Mouse (Mus musculus) liver, embryonic 14.5 days (tissue): Measurements from ENCODE around the gene Fgfr2. TPM values are rescaled to one million over a fixed set of nuclear protein-coding genes. Genes with fewer than 3 reads are reported as not detected.

Source experiments
- ATAC-seq: fragments of 200-750 bp; cut with Nextera tagmentation; 2 replicates; pipeline ENCODE4 v1.8.0; 2017; ENCODE audit warnings: moderate number of reproducible peaks, mild to moderate bottlenecking, moderate library complexity; ENCODE audit not compliant: insufficient read depth
- DNase-seq, 3 experiments: peaks; one replicate each; pipeline ENCODE4 v3.0.0-alpha.2; 2012 to 2013; ENCODE audit warnings: low read depth in 3 of 3, low spot score in 3 of 3
- H3K27ac ChIP-seq: fragments of 300-500 bp; sonication (generic); 2 replicates; pipeline ENCODE4 v1.5.1; 2014; ENCODE audit warnings: moderate library complexity, mild to moderate bottlenecking, control low read depth, inconsistent platforms
- H3K27me3 ChIP-seq: fragments of 300-500 bp; sonication (generic); 2 replicates; pipeline ENCODE4 v1.6.1; 2014; ENCODE audit warnings: mild to moderate bottlenecking, low read length, moderate library complexity; ENCODE audit not compliant: control insufficient read depth, insufficient read depth
- H3K36me3 ChIP-seq: fragments of 300-500 bp; sonication (generic); replicated peaks from 2 replicates; pipeline ENCODE4 v1.6.1; 2014; ENCODE audit warnings: low read depth; ENCODE audit not compliant: control insufficient read depth, insufficient read depth
- H3K4me1 ChIP-seq, 2 experiments: fragments of 200-500 bp in 1 of 2; fragments of 300-500 bp in 1 of 2; sonication (generic) in 1 of 2; replicated peaks; 2 replicates each; pipeline ENCODE4 v1.6.1; 2012 to 2014; ENCODE audit warnings: antibody characterized with exemption in 1 of 2, inconsistent platforms in 1 of 2, low read length in 1 of 2; ENCODE audit not compliant: control insufficient read depth in 2 of 2, insufficient read depth in 2 of 2
- H3K4me2 ChIP-seq: fragments of 300-500 bp; sonication (generic); 2 replicates; pipeline ENCODE4 v1.6.1; 2014; ENCODE audit warnings: low read depth, mild to moderate bottlenecking, control low read depth, moderate library complexity
- H3K4me3 ChIP-seq, 2 experiments: fragments of 200-500 bp in 1 of 2; fragments of 300-500 bp in 1 of 2; sonication (generic) in 1 of 2; 2 replicates each; pipeline ENCODE4 v1.5.1; 2012 to 2014; ENCODE audit warnings: low read depth in 2 of 2, low read length in 2 of 2, mild to moderate bottlenecking in 2 of 2, control low read depth in 1 of 2, inconsistent platforms in 1 of 2, moderate library complexity in 1 of 2; ENCODE audit not compliant: insufficient read depth in 1 of 2
- H3K9ac ChIP-seq: fragments of 300-500 bp; sonication (generic); replicated peaks from 2 replicates; pipeline ENCODE4 v1.6.1; 2014; ENCODE audit warnings: mild to moderate bottlenecking, control low read depth, moderate library complexity
- H3K9me3 ChIP-seq: fragments of 300-500 bp; sonication (generic); 2 replicates; pipeline ENCODE4 v1.6.1; 2016; ENCODE audit warnings: low read length, mixed read lengths; ENCODE audit not compliant: control insufficient read depth
- CTCF ChIP-seq: IDR thresholded peaks from 2 replicates; pipeline ENCODE4 v1.5.1; 2016; ENCODE audit warnings: antibody characterized with exemption, low read depth, control low read depth
- EP300 ChIP-seq: IDR thresholded peaks from 2 replicates; pipeline ENCODE4 v1.6.1; 2016; ENCODE audit warnings: antibody characterized with exemption, low read depth
- WGBS: fragments of 180-500 bp; shearing (Covaris S2); extraction: QIAGEN DNeasy Blood & Tissue Kit; methylation state at CpG from one replicate; pipeline ENCODE4 v1.1.7; 2014; ENCODE audit not compliant: insufficient replicate concordance; 5-methylcytosine and 5-hydroxymethylcytosine counted together
- polyA plus RNA-seq, 2 experiments: library from polyadenylated mRNA; depleted of rRNA in 1 of 2; stranded (reverse) in 1 of 2; unstranded in 1 of 2; fragments of >200 nt; fragmentation: Nextera tagmentation in 1 of 2; extraction: Ambion mirVana in 1 of 2; gene quantifications; 2 replicates each; pipeline versions ENCODE4 v1.2.1 to v1.2.3; 2012 to 2014

Fgfr2 gene
- polyA plus RNA-seq, 2 experiments, result 7.9 to 8.8 TPM

GRCm38 (mm10) chr7:130649257-130649656 lies 2473.9 kb downstream of the Fgfr2 start:
- no peaks in the 10 kb centered on the region for H3K36me3 ChIP-seq
- no peak overlapping the region for H3K9ac ChIP-seq
- no peaks in the 10 kb centered on the region for H3K9me3 ChIP-seq
- no peak for DNase-seq
- no peak overlapping the region for H3K4me3 ChIP-seq
- TF ChIP-seq EP300 (no peak), CTCF (no peak)
- no peak for ATAC-seq
- no peak overlapping the region for H3K27ac ChIP-seq
- H3K4me1 ChIP-seq, result peaks cover 0 to 8% of the 10 kb centered on the region in 2 experiments; a peak in 1 of 4 replicates
- 36% methylated on average over 7 of the region's 7 CpGs for WGBS
- no peaks in the 10 kb centered on the region for H3K27me3 ChIP-seq
- no peak overlapping the region for H3K4me2 ChIP-seq

- H3K27me3 ChIP-seq, result no peaks in the 10 kb centered on the region
- H3K9me3 ChIP-seq, result no peaks in the 10 kb centered on the region
- H3K27ac ChIP-seq, result no peak overlapping the region
- TF ChIP-seq CTCF (no peak), EP300 (no peak)
- ATAC-seq (no peak), DNase-seq (no peak)
- 59% methylated on average over 4 of the region's 4 CpGs for WGBS
- H3K9ac ChIP-seq, result no peak overlapping the region
- no peak overlapping the region for H3K4me2 ChIP-seq
- H3K36me3 ChIP-seq, result no peaks in the 10 kb centered on the region
- no peak overlapping the region for H3K4me3 ChIP-seq
- 0 out of 4 replicates have a peak, but pooled peaks cover 0 to 5% of the 10 kb centered on the region in 2 experiments for H3K4me1 ChIP-seq
Observed at GRCm38 (mm10) chr7:130648061-130648460, 2475.1 kb downstream of the Fgfr2 start.

GRCm38 (mm10) chr7:130646762-130647139 lies 2476.4 kb downstream of the Fgfr2 start:
- Histone ChIP-seq H3K36me3 (no peaks in the 10 kb centered on the region), H3K27me3 (no peaks in the 10 kb centered on the region), H3K9me3 (no peaks in the 10 kb centered on the region), H3K4me3 (peak overlapping the region; percentile 56 to 61), H3K4me2 (peak overlapping the region; percentile 77), H3K4me1 (0 out of 4 replicates have a peak, but pooled peaks cover 0 to 5% of the 10 kb centered on the region in 2 experiments), H3K27ac (no peak overlapping the region), H3K9ac (peak overlapping the region; percentile 59)
- TF ChIP-seq EP300 (no peak), CTCF (no peak)
- peak in 2 of 3 experiments; percentile 34 for DNase-seq
- under 1% methylated on average over 18 of the region's 18 CpGs for WGBS
- ATAC-seq, result peak; percentile 52

GRCm38 (mm10) chr7:130645994-130646761 lies 2477.0 kb downstream of the Fgfr2 start:
- under 1% methylated on average over 46 of the region's 55 CpGs for WGBS
- Histone ChIP-seq H3K36me3 (no peaks in the 10 kb centered on the region), H3K4me1 (0 out of 4 replicates have a peak, but pooled peaks cover 0 to 5% of the 10 kb centered on the region in 2 experiments), H3K9me3 (no peaks in the 10 kb centered on the region), H3K27me3 (no peaks in the 10 kb centered on the region), H3K9ac (peak overlapping the region; percentile 59), H3K4me2 (peak overlapping the region; percentile 77), H3K27ac (peak overlapping the region; percentile 18; the same call in 1 of the 2 replicates), H3K4me3 (peak overlapping the region; percentile 56 to 61)
- peak; percentile 73 for ATAC-seq
- no peak for TF ChIP-seq CTCF
- no peak for TF ChIP-seq EP300
- peak in 1 of 3 experiments; percentile 28 for DNase-seq

GRCm38 (mm10) chr7:130645332-130645993 lies 2477.7 kb downstream of the Fgfr2 start:
- Histone ChIP-seq H3K9ac (peak overlapping the region; percentile 59), H3K9me3 (no peaks in the 10 kb centered on the region), H3K27ac (no peak overlapping the region), H3K4me3 (peak overlapping the region; percentile 56 to 61), H3K27me3 (no peaks in the 10 kb centered on the region), H3K36me3 (no peaks in the 10 kb centered on the region), H3K4me2 (peak overlapping the region; percentile 77), H3K4me1 (0 out of 4 replicates have a peak, but pooled peaks cover 0 to 5% of the 10 kb centered on the region in 2 experiments)
- DNase-seq (no peak), ATAC-seq (peak; percentile 5; the same call in 1 of the 2 replicates)
- WGBS, result 9% methylated on average over 15 of the region's 15 CpGs
- no peak for TF ChIP-seq CTCF
- no peak for TF ChIP-seq EP300
